10 mouse cellular contexts compared by ENCODE assay signal in the genomic region with DNA sequence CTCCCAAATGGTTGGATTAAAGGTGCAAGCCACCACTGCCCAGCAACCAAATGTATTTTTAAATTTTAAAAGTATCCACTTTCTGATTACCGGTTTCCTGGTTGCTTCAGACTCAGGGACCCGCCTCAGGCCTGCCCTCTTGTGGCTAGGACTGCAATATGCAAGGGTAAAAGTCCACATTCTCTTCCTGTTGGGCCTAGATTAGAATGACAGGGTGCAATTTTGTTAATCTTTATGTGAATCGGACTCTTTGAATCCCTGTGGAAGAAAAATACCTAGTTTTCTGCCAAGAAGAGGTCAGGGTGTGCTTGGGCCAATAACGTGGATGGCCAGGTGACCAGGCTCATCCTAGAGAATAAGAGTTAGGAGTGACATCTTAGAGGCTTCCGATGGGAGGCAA. TPM values are rescaled to one million over a fixed set of nuclear protein-coding genes. Genes with fewer than 3 reads are reported as not detected.
A peak's percentile ranks its signal among the peaks of the same experiment; 100 is the strongest.
DNase-seq lines count a peak whose midpoint lies in the region; ATAC-seq and TF ChIP-seq lines count a peak whose summit lies in the region.
"Had no signal": no experiment of that assay in that cellular context is flagged by ENCODE, and none has a peak within 500 bp of the region (broad histone marks: within the 10 kb centered on the region; RNA-seq: fewer than 3 reads in every experiment).

No protein-coding gene starts in this region.

- no peak for TF ChIP-seq EP300 in heart, postnatal 0 days (IDR thresholded peaks at IDR 0.05; ENCODE audit: low read depth)

- intact Hi-C loops in heart, postnatal 25 days (cut with DNase I) = no loop called here
- intact Hi-C loops in gastrocnemius, adult 2 months (cut with DNase I) = no loop called here

- no peak overlapping the region for H3K4me2 ChIP-seq in heart, postnatal 0 days (ENCODE audit: low read depth, low read length)
- H3K4me2 ChIP-seq: embryonic facial prominence, embryonic 12.5 days; lung, embryonic 15.5 days had no signal

- no peak overlapping the region for H3K4me3 ChIP-seq in heart, postnatal 0 days (ENCODE audit: low read depth, low read length)
- H3K4me3 ChIP-seq in gastrocnemius, adult 2 months = no peak overlapping the region
- H3K4me3 ChIP-seq: embryonic facial prominence, embryonic 12.5 days; lung, embryonic 15.5 days had no signal

- ATAC-seq in heart, postnatal 0 days (ENCODE audit: insufficient read depth, low read depth) = no peak

- DNase-seq in heart, postnatal 0 days (ENCODE audit: low spot score) = peak; percentile 46
- no peak for DNase-seq in heart, postnatal 25 days (ENCODE audit: low spot score)
- peak; percentile 31 to 68 for DNase-seq in CD8-positive naive resting alpha-beta T cell, adult 2 months (ENCODE audit: low read depth in 2 of 2, low spot score in 2 of 2)
- DNase-seq in c-Kit-negative CD71-positive TER-119-positive erythroid progenitor cells, embryonic 14.5 days (ENCODE audit: low read depth, low spot score) = peak; percentile 40
- peak; percentile 49 for DNase-seq in gastrocnemius, adult 2 months
- peak; percentile 28 for DNase-seq in layer of hippocampus, adult 9-11 months
- peak; percentile 54 to 74 for DNase-seq in lung, postnatal 4 days
- peak; percentile 80 for DNase-seq in splenic B cell, adult 2 months (ENCODE audit: low read depth, low spot score)

- whole genome bisulfite sequencing in heart, postnatal 0 days = 26% methylated on average over 5 of the region's 5 CpGs

- peaks cover 11% of the 10 kb centered on the region; the same call in 1 of the 2 replicates for H3K36me3 ChIP-seq in heart, postnatal 0 days (replicated peaks; ENCODE audit: control insufficient read depth, insufficient read depth, low read length)
- H3K36me3 ChIP-seq in splenic B cell, adult 2 months (ENCODE audit: control insufficient read depth, insufficient read depth, low read length, poor library complexity, severe bottlenecking) = no peaks in the 10 kb centered on the region
- H3K36me3 ChIP-seq: embryonic facial prominence, embryonic 12.5 days; lung, embryonic 15.5 days had no signal

- no peak overlapping the region for H3K9ac ChIP-seq in heart, postnatal 0 days (replicated peaks; ENCODE audit: low read depth, low read length)
- H3K9ac ChIP-seq: embryonic facial prominence, embryonic 12.5 days; lung, embryonic 15.5 days had no signal

- H3K4me1 ChIP-seq in heart, postnatal 0 days (ENCODE audit: control insufficient read depth, insufficient read depth) = no peaks in the 10 kb centered on the region
- H3K4me1 ChIP-seq: embryonic facial prominence, embryonic 12.5 days; lung, embryonic 15.5 days had no signal

- peak; percentile 65 for TF ChIP-seq CTCF in heart, postnatal 0 days (IDR thresholded peaks at IDR 0.05; ENCODE audit: low read depth)
- peak; percentile 96 for TF ChIP-seq CTCF in gastrocnemius, adult 2 months (IDR thresholded peaks at IDR 0.05)

- H3K9me3 ChIP-seq in heart, postnatal 0 days (replicated peaks; ENCODE audit: control insufficient read depth, low read length) = no peaks in the 10 kb centered on the region
- H3K9me3 ChIP-seq: embryonic facial prominence, embryonic 12.5 days; lung, embryonic 15.5 days had no signal

- no peaks in the 10 kb centered on the region for H3K27me3 ChIP-seq in heart, postnatal 0 days (ENCODE audit: control insufficient read depth, insufficient read depth, low read length)
- no peaks in the 10 kb centered on the region for H3K27me3 ChIP-seq in splenic B cell, adult 2 months (ENCODE audit: control insufficient read depth, insufficient read depth, low read length, poor library complexity, severe bottlenecking)
- H3K27me3 ChIP-seq: embryonic facial prominence, embryonic 12.5 days; lung, embryonic 15.5 days had no signal

- no peak overlapping the region for H3K27ac ChIP-seq in heart, postnatal 0 days (ENCODE audit: low read depth)
- H3K27ac ChIP-seq in gastrocnemius, adult 2 months = 0 out of 2 replicates have a peak overlapping the region, but pooled peaks have one; percentile 16
- H3K27ac ChIP-seq: embryonic facial prominence, embryonic 12.5 days; lung, embryonic 15.5 days had no signal

RNA-seq across cellular contexts. Expression of gene Tmem106a, which starts 7.4 kb away (rescaled TPM):
- total RNA-seq in heart, postnatal 0 days (2014; rRNA removed; ENCODE audit: low replicate concordance) = 2.7 and 8.3 TPM in 2 replicates
- 4.2 TPM in 2 replicates for polyA plus RNA-seq in heart, postnatal 0 days (2015; fragmentation: Nextera tagmentation; extraction: Ambion mirVana)
- total RNA-seq in heart, postnatal 25 days (2021) = 1 to 10 TPM; 3.6 to 3.8 TPM
- 1 to 10 TPM; 1.0 to 2.6 TPM for total RNA-seq in gastrocnemius, adult 2 months (2021)

RNA-seq across cellular contexts. Expression of gene Gm11634, which starts 9.6 kb away (rescaled TPM):
- total RNA-seq in heart, postnatal 0 days (2014; rRNA removed; ENCODE audit: low replicate concordance) = not detected in 2 replicates
- not detected in 2 replicates for polyA plus RNA-seq in heart, postnatal 0 days (2015; fragmentation: Nextera tagmentation; extraction: Ambion mirVana)
- not detected for total RNA-seq in heart, postnatal 25 days (2021)
- total RNA-seq in gastrocnemius, adult 2 months (2021) = not detected
- polyA plus RNA-seq: embryonic facial prominence, embryonic 12.5 days; lung, embryonic 15.5 days had no signal

RNA-seq across cellular contexts. Expression of gene Nbr1, which starts 37.5 kb away (rescaled TPM):
- total RNA-seq in heart, postnatal 0 days (2014; rRNA removed; ENCODE audit: low replicate concordance) = 101 and 157 TPM in 2 replicates
- polyA plus RNA-seq in heart, postnatal 0 days (2015; fragmentation: Nextera tagmentation; extraction: Ambion mirVana) = 45.1 and 47.2 TPM in 2 replicates
- 100 to 1,000 TPM in 1 of 2 experiments, 10 to 100 TPM in 1; 89.9 to 101 TPM for total RNA-seq in heart, postnatal 25 days (2021)
- total RNA-seq in gastrocnemius, adult 2 months (2021) = 10 to 100 TPM; 65.3 to 65.6 TPM

RNA-seq across cellular contexts. Expression of gene Rdm1, which starts 37.6 kb away (rescaled TPM):
- total RNA-seq in heart, postnatal 0 days (2014; rRNA removed; ENCODE audit: low replicate concordance) = 44.1 and 44.5 TPM in 2 replicates
- 38.1 and 40.4 TPM in 2 replicates for polyA plus RNA-seq in heart, postnatal 0 days (2015; fragmentation: Nextera tagmentation; extraction: Ambion mirVana)
- 10 to 100 TPM; 39.1 to 39.3 TPM for total RNA-seq in heart, postnatal 25 days (2021)
- total RNA-seq in gastrocnemius, adult 2 months (2021) = 10 to 100 TPM; 24.2 to 27.4 TPM

RNA-seq across cellular contexts. Expression of gene Brca1, which starts 37.7 kb away (rescaled TPM):
- total RNA-seq in heart, postnatal 0 days (2014; rRNA removed; ENCODE audit: low replicate concordance) = 4.7 and 5.2 TPM in 2 replicates
- 0.94 and 1.9 TPM in 2 replicates for polyA plus RNA-seq in heart, postnatal 0 days (2015; fragmentation: Nextera tagmentation; extraction: Ambion mirVana)
- under 1 TPM; 0.45 to 0.81 TPM for total RNA-seq in heart, postnatal 25 days (2021)
- under 1 TPM; 0.03 to 0.31 TPM for total RNA-seq in gastrocnemius, adult 2 months (2021)
